Mouse (Mus musculus) kidney, postnatal 0 days (tissue): Measurements from ENCODE around the gene Grin3b. TPM values are rescaled to one million over a fixed set of nuclear protein-coding genes. Genes with fewer than 3 reads are reported as not detected.

Experiments
- ATAC-seq: fragments of 200-750 bp; cut with Nextera tagmentation; replicated peaks from 2 replicates; pipeline ENCODE4 v1.8.0; 2017; ENCODE audit warnings: low read depth, moderate number of reproducible peaks, moderate TSS enrichment, moderate library complexity; ENCODE audit not compliant: low FRiP score
- DNase-seq: peaks from one replicate; pipeline ENCODE4 v3.0.0-alpha.2; 2016; ENCODE audit warnings: low spot score
- H3K27ac ChIP-seq: fragments of 300-500 bp; sonication (generic); 2 replicates; pipeline ENCODE4 v1.5.1; 2014; ENCODE audit warnings: mild to moderate bottlenecking
- H3K27me3 ChIP-seq: fragments of 300-500 bp; sonication (generic); 2 replicates; pipeline ENCODE4 v1.6.1; 2014; ENCODE audit warnings: low read length, mixed read lengths; ENCODE audit not compliant: insufficient read depth
- H3K36me3 ChIP-seq: fragments of 300-500 bp; sonication (generic); 2 replicates; pipeline ENCODE4 v1.6.1; 2014; ENCODE audit warnings: low read length, mixed read lengths; ENCODE audit not compliant: insufficient read depth
- H3K4me1 ChIP-seq: fragments of 300-500 bp; sonication (generic); replicated peaks from 2 replicates; pipeline ENCODE4 v1.6.1; 2014; ENCODE audit warnings: antibody characterized with exemption, low read length, mixed read lengths; ENCODE audit not compliant: insufficient read depth
- H3K4me2 ChIP-seq: fragments of 300-500 bp; sonication (generic); 2 replicates; pipeline ENCODE4 v1.6.1; 2014; ENCODE audit warnings: mild to moderate bottlenecking, low read length, moderate library complexity, mixed read lengths
- H3K4me3 ChIP-seq: fragments of 300-500 bp; sonication (generic); replicated peaks from 2 replicates; pipeline ENCODE4 v1.5.1; 2014; ENCODE audit warnings: low read depth, low read length
- H3K9ac ChIP-seq: fragments of 300-500 bp; sonication (generic); 2 replicates; pipeline ENCODE4 v1.6.1; 2014; ENCODE audit warnings: low read depth, low read length
- H3K9me3 ChIP-seq: fragments of 300-500 bp; sonication (generic); replicated peaks from 2 replicates; pipeline ENCODE4 v1.6.1; 2016; ENCODE audit warnings: low read length, inconsistent platforms, mixed read lengths
- CTCF ChIP-seq: IDR thresholded peaks from 2 replicates; pipeline ENCODE4 v1.5.1; 2016; ENCODE audit warnings: antibody characterized with exemption, low read depth, mild to moderate bottlenecking, moderate library complexity
- whole genome bisulfite sequencing: fragments of 180-500 bp; shearing (Covaris S2); extraction: QIAGEN DNeasy Blood & Tissue Kit; methylation state at CpG from one replicate; pipeline ENCODE4 v1.1.7; 2014; 5-methylcytosine and 5-hydroxymethylcytosine counted together
- polyA plus RNA-seq: library from polyadenylated mRNA; unstranded; fragments of >200 nt; fragmentation: Nextera tagmentation; extraction: Ambion mirVana; gene quantifications from 2 replicates; pipeline ENCODE4 v1.2.1, GENCODE M21; 2015

Grin3b gene
- polyA plus RNA-seq, 1 experiment from 2014 or later: 0.20 TPM

DNA sequence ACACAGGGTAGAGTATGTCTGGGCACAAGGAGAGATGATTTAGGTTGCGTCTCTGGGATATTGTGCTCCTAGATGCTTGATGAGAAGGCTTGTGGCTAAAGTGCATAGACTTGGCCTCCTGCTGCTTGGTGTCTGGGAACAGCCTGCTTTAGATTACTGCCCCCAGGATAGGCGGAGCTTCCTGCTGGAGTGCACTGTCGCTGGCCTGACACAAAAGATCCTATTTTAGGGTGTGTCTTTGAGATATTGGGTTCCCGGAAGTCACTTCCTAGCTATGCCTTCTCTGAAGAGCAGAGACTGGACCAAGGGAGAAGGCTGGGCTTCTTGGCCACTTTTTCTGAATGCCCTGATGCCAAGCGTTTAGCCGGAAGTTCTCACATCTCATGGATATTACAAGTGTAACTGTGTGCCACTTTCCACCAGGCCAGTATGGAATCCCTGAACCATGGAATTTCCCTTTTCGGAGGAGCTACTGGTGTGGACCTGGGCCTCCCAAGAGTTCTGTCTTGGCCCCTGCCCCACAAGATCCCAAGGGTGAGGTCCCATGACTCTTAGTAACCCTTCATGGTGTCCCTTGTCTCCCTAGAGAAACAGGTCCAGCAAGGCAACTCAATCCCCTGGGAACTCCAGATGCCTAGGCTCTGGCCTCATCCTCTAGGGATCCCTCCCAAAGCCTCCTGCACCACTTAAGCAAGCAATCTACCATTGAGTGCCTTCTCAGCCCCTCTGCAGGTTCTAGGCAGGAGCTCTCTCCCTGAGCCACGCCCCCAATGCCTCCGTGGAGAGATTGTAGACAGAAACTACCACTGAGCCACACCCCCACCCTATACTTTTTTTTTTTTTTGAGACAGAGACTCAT lies 33.1 kb downstream of the Grin3b start:
- H3K9me3 ChIP-seq: no peaks in the 10 kb centered on the region
- no peak for DNase-seq
- no peak for TF ChIP-seq CTCF
- WGBS: 58% methylated on average over 9 of the region's 9 CpGs
- ATAC-seq: no peak
- no peaks in the 10 kb centered on the region for H3K36me3 ChIP-seq
- no peaks in the 10 kb centered on the region for H3K27me3 ChIP-seq
- H3K4me3 ChIP-seq: no peak overlapping the region
- peaks cover under 1% of the 10 kb centered on the region; the same call in 1 of the 2 replicates for H3K4me1 ChIP-seq
- H3K9ac ChIP-seq: no peak overlapping the region
- no peak overlapping the region for H3K27ac ChIP-seq
- H3K4me2 ChIP-seq: no peak overlapping the region

GRCm38 (mm10) chr10:80004233-80004705 lies 33.8 kb downstream of the Grin3b start:
- ATAC-seq (no peak), DNase-seq (no peak)
- no peak overlapping the region for H3K27ac ChIP-seq
- H3K36me3 ChIP-seq: no peaks in the 10 kb centered on the region; the same call in 1 of the 2 replicates
- no peak overlapping the region for H3K9ac ChIP-seq
- 89% methylated on average over 8 of the region's 8 CpGs for WGBS
- no peak overlapping the region for H3K4me2 ChIP-seq
- H3K4me3 ChIP-seq: no peak overlapping the region
- H3K4me1 ChIP-seq: no peaks in the 10 kb centered on the region; the same call in 1 of the 2 replicates
- H3K9me3 ChIP-seq: no peaks in the 10 kb centered on the region
- no peak for TF ChIP-seq CTCF
- H3K27me3 ChIP-seq: no peaks in the 10 kb centered on the region

- Histone ChIP-seq H3K27me3 (0 out of 2 replicates have a peak, but pooled peaks cover 9% of the 10 kb centered on the region), H3K9ac (no peak overlapping the region), H3K9me3 (no peaks in the 10 kb centered on the region), H3K4me1 (no peaks in the 10 kb centered on the region), H3K36me3 (peaks cover 6% of the 10 kb centered on the region; the same call in 1 of the 2 replicates), H3K4me2 (no peak overlapping the region), H3K27ac (no peak overlapping the region), H3K4me3 (no peak overlapping the region)
- DNase-seq: no peak
- 90% methylated on average over 6 of the region's 6 CpGs for WGBS
- no peak for TF ChIP-seq CTCF
- ATAC-seq: no peak
Measured at GRCm38 (mm10) chr10:80011740-80012139, 41.2 kb downstream of the Grin3b start.

- Histone ChIP-seq H3K4me2 (no peak overlapping the region), H3K9me3 (no peaks in the 10 kb centered on the region), H3K27me3 (0 out of 2 replicates have a peak, but pooled peaks cover 9% of the 10 kb centered on the region), H3K36me3 (peaks cover 6% of the 10 kb centered on the region; the same call in 1 of the 2 replicates), H3K27ac (no peak overlapping the region), H3K4me3 (no peak overlapping the region), H3K4me1 (no peaks in the 10 kb centered on the region), H3K9ac (no peak overlapping the region)
- DNase-seq: no peak
- no peak for ATAC-seq
- WGBS: 47% methylated on average over 25 of the region's 25 CpGs
- TF ChIP-seq CTCF: no peak
Measured at GRCm38 (mm10) chr10:80013609-80014008, 43.1 kb downstream of the Grin3b start.

DNA sequence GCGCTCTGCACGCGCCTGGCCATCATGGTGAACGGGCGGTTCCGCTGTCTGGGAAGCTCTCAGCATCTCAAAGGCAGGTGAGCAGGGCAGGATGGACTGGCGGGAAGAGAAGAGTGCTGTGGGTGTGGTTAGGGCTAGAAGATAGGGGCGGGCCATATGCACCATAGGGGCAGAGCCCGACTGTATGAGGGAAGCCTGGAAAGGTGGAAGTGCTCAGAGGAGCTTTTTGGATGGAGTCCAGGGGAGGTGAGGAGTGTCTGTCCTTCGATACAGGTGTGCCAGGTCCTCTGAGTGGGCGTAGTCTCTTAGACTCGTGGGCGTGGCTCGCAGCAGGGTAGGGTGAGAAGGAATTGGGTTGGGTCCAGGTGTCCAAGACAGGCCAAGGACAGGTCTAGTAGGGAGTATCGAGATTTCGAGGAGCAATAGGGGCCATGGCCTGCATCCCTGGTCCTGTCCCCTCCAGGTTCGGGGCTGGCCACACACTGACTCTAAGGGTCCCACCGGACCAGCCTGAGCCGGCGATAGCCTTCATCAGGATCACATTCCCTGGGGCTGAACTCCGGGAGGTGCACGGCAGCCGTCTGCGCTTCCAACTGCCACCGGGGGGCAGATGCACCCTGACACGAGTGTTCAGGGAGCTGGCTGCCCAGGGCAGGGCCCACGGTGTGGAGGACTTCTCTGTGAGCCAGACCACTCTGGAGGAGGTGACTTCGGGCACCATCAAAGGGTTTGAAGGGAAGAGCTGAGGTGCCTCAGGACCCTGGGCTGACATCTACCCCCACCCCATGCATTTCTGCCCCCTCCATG lies 44.2 kb downstream of the Grin3b start:
- H3K9me3 ChIP-seq: no peaks in the 10 kb centered on the region
- peaks cover 8% of the 10 kb centered on the region; the same call in 1 of the 2 replicates for H3K4me1 ChIP-seq
- no peak overlapping the region for H3K4me2 ChIP-seq
- ATAC-seq (no peak), DNase-seq (no peak)
- H3K36me3 ChIP-seq: 0 out of 2 replicates have a peak, but pooled peaks cover 4% of the 10 kb centered on the region
- no peak overlapping the region for H3K27ac ChIP-seq
- H3K9ac ChIP-seq: no peak overlapping the region
- H3K27me3 ChIP-seq: 0 out of 2 replicates have a peak, but pooled peaks cover 9% of the 10 kb centered on the region
- H3K4me3 ChIP-seq: no peak overlapping the region
- 24% methylated on average over 28 of the region's 28 CpGs for WGBS
- TF ChIP-seq CTCF: peak; percentile 44

GRCm38 (mm10) chr10:80015583-80015982 lies 45.1 kb downstream of the Grin3b start:
- no peak for ATAC-seq
- H3K36me3 ChIP-seq: no peaks in the 10 kb centered on the region

More at GRCm38 (mm10) chr10:80015583-80015982, 45.1 kb downstream of the Grin3b start:
- Histone ChIP-seq H3K4me3 (no peak overlapping the region), H3K9ac (no peak overlapping the region), H3K27ac (no peak overlapping the region), H3K27me3 (0 out of 2 replicates have a peak, but pooled peaks cover 9% of the 10 kb centered on the region), H3K9me3 (no peaks in the 10 kb centered on the region), H3K4me2 (no peak overlapping the region), H3K4me1 (peaks cover 8% of the 10 kb centered on the region; the same call in 1 of the 2 replicates)
- 66% methylated on average over 10 of the region's 10 CpGs for WGBS
- DNase-seq: no peak
- no peak for TF ChIP-seq CTCF
